Mouse (Mus musculus) macrophage (primary cell): ENCODE results near the gene Fscn2. TPM values are rescaled to one million over a fixed set of nuclear protein-coding genes. Genes with fewer than 3 reads are reported as not detected.
"Not testable (repeated sequence)": the region's sequence is repeated elsewhere in the genome, so short reads cannot be mapped to it uniquely, and the experiment has no call there.

ENCODE experiments used
- H3K27ac ChIP-seq: fragments of 350-480 bp; formaldehyde crosslinking; 2 replicates; pipeline ENCODE4 v1.9.0; 2021
- H3K36me3 ChIP-seq: fragments of 350-480 bp; formaldehyde crosslinking; 2 replicates; pipeline ENCODE4 v1.9.0; 2021; ENCODE audit errors: inconsistent target
- H3K4me3 ChIP-seq: fragments of 350-480 bp; formaldehyde crosslinking; 2 replicates; pipeline ENCODE4 v1.9.0; 2021; ENCODE audit errors: inconsistent target
- H3K79me2 ChIP-seq: fragments of 350-480 bp; formaldehyde crosslinking; 2 replicates; pipeline ENCODE4 v1.9.0; 2021; ENCODE audit errors: inconsistent target
- WGBS: methylation state at CpG from one replicate; pipeline ENCODE4 v1.1.7; 2026; ENCODE audit warnings: inconsistent platforms; ENCODE audit not compliant: missing documents; 5-methylcytosine and 5-hydroxymethylcytosine counted together
- polyA plus RNA-seq: library from polyadenylated mRNA; stranded (reverse); fragments of 250-400 nt; gene quantifications from 3 replicates; pipeline ENCODE4 v1.2.4, GENCODE M21; 2018; ENCODE audit warnings: inconsistent platforms

The Fscn2 gene
- polyA plus RNA-seq, 1 experiment from 2014 or later = not detected

GRCm38 (mm10) chr11:120339978-120340513, 21.3 kb upstream of the Fscn2 start:
- Histone ChIP-seq H3K27ac (no peak overlapping the region), H3K79me2 (no peaks in the 10 kb centered on the region), H3K36me3 (no peaks in the 10 kb centered on the region), H3K4me3 (no peak overlapping the region)
- 70% methylated on average over 10 of the region's 10 CpGs for whole genome bisulfite sequencing

GRCm38 (mm10) chr11:120341661-120342060, 19.7 kb upstream of the Fscn2 start:
- H3K4me3 ChIP-seq = no peak overlapping the region

GRCm38 (mm10) chr11:120342656-120343160, 18.6 kb upstream of the Fscn2 start:
- 84% methylated on average over 5 of the region's 5 CpGs for WGBS
- H3K79me2 ChIP-seq = peaks cover 14% of the 10 kb centered on the region
- no peak overlapping the region for H3K27ac ChIP-seq
- no peaks in the 10 kb centered on the region for H3K36me3 ChIP-seq
- no peak overlapping the region for H3K4me3 ChIP-seq

More at GRCm38 (mm10) chr11:120341661-120342060, 19.7 kb upstream of the Fscn2 start:
- no peak overlapping the region for H3K27ac ChIP-seq
- H3K79me2 ChIP-seq = peaks cover 5% of the 10 kb centered on the region
- 100% methylated on average over 4 of the region's 4 CpGs for WGBS
- no peaks in the 10 kb centered on the region for H3K36me3 ChIP-seq

GRCm38 (mm10) chr11:120343519-120344309, 17.6 kb upstream of the Fscn2 start:
- 86% methylated on average over 5 of the region's 5 CpGs for WGBS
- no peak overlapping the region for H3K4me3 ChIP-seq
- no peaks in the 10 kb centered on the region for H3K36me3 ChIP-seq
- peaks cover 17% of the 10 kb centered on the region for H3K79me2 ChIP-seq
- no peak overlapping the region for H3K27ac ChIP-seq

GRCm38 (mm10) chr11:120344310-120344920, 16.9 kb upstream of the Fscn2 start:
- Histone ChIP-seq H3K27ac (no peak overlapping the region), H3K79me2 (peaks cover 24% of the 10 kb centered on the region), H3K36me3 (no peaks in the 10 kb centered on the region), H3K4me3 (no peak overlapping the region)
- WGBS = 73% methylated on average over 4 of the region's 5 CpGs

- Histone ChIP-seq H3K4me3 (peak overlapping the region; percentile 7; the same call in 1 of the 2 replicates), H3K36me3 (no peaks in the 10 kb centered on the region), H3K27ac (no peak overlapping the region), H3K79me2 (peaks cover 27% of the 10 kb centered on the region)
- WGBS = 86% methylated on average over 1 of the region's 1 CpGs
Observed at GRCm38 (mm10) chr11:120345067-120345681, 16.2 kb upstream of the Fscn2 start.

GRCm38 (mm10) chr11:120346383-120347034, 14.8 kb upstream of the Fscn2 start:
- peaks cover 32% of the 10 kb centered on the region for H3K79me2 ChIP-seq
- peak overlapping the region; percentile 75 for H3K4me3 ChIP-seq
- WGBS = 21% methylated on average over 2 of the region's 13 CpGs
- peak overlapping the region; percentile 28; the same call in 1 of the 2 replicates for H3K27ac ChIP-seq
- H3K36me3 ChIP-seq = not testable (repeated sequence)

- Histone ChIP-seq H3K27ac (peak overlapping the region; percentile 64), H3K36me3 (no peaks in the 10 kb centered on the region), H3K79me2 (peaks cover 39% of the 10 kb centered on the region), H3K4me3 (peak overlapping the region; percentile 75)
- 2% methylated on average over 8 of the region's 10 CpGs for WGBS
Observed at GRCm38 (mm10) chr11:120347301-120347700, 14.0 kb upstream of the Fscn2 start.

- WGBS = under 1% methylated on average over 92 of the region's 103 CpGs
- Histone ChIP-seq H3K4me3 (peak within 1 kb of the TSS; percentile 85), H3K79me2 (peaks cover 39% of the 10 kb centered on the region), H3K36me3 (no peaks in the 10 kb centered on the region), H3K27ac (peak within 1 kb of the TSS; percentile 98)
Observed at GRCm38 (mm10) chr11:120347791-120348683, 13.3 kb upstream of the Fscn2 start, which contains the start of gene Actg1. Gene Actg1 (minus strand): TSS chr11:120348542.

GRCm38 (mm10) chr11:120348684-120349370, 12.5 kb upstream of the Fscn2 start:
- H3K27ac ChIP-seq = peak overlapping the region; percentile 98
- H3K36me3 ChIP-seq = no peaks in the 10 kb centered on the region
- H3K4me3 ChIP-seq = peak overlapping the region; percentile 85
- 3% methylated on average over 48 of the region's 53 CpGs for WGBS
- H3K79me2 ChIP-seq = peaks cover 39% of the 10 kb centered on the region

GRCm38 (mm10) chr11:120349371-120349985, 11.9 kb upstream of the Fscn2 start:
- H3K4me3 ChIP-seq = peak overlapping the region; percentile 85
- WGBS = 6% methylated on average over 16 of the region's 16 CpGs
- no peaks in the 10 kb centered on the region for H3K36me3 ChIP-seq
- peak overlapping the region; percentile 98 for H3K27ac ChIP-seq
- peaks cover 39% of the 10 kb centered on the region for H3K79me2 ChIP-seq

- WGBS = under 1% methylated on average over 46 of the region's 68 CpGs
- peak overlapping the region; percentile 98 for H3K27ac ChIP-seq
Observed at GRCm38 (mm10) chr11:120349986-120350702, 11.2 kb upstream of the Fscn2 start.

More at GRCm38 (mm10) chr11:120349986-120350702, 11.2 kb upstream of the Fscn2 start:
- Histone ChIP-seq H3K79me2 (peaks cover 39% of the 10 kb centered on the region), H3K4me3 (peak overlapping the region; percentile 85), H3K36me3 (no peaks in the 10 kb centered on the region)
